Comparison of ENCODE assay signal across 8 mouse cellular contexts in genomic region chr2:105127531-105128480, GRCm38 (mm10). TPM values are rescaled to one million over a fixed set of nuclear protein-coding genes. Genes with fewer than 3 reads are reported as not detected.
DNase-seq lines count a peak whose midpoint lies in the region; ATAC-seq lines count a peak whose summit lies in the region.
"Had no signal": no experiment of that assay in that cellular context is flagged by ENCODE, and none has a peak within 500 bp of the region (broad histone marks: within the 10 kb centered on the region; RNA-seq: fewer than 3 reads in every experiment).

No protein-coding gene starts in this region.

- under 1% methylated on average over 52 of the region's 52 CpGs for WGBS in neural tube, embryonic 11.5 days
- WGBS in forebrain, embryonic 11.5 days = under 1% methylated on average over 52 of the region's 52 CpGs
- under 1% methylated on average over 52 of the region's 52 CpGs for WGBS in limb, embryonic 10.5 days
- WGBS in stomach, embryonic 16.5 days = 1% methylated on average over 52 of the region's 52 CpGs

- H3K4me3 ChIP-seq in neural tube, embryonic 11.5 days (ENCODE audit: low read depth, low read length) = no peak overlapping the region; the same call in 1 of the 2 replicates
- H3K4me3 ChIP-seq in forebrain, embryonic 11.5 days (ENCODE audit: low read depth, low read length) = no peak overlapping the region
- peak overlapping the region; percentile 44 for H3K4me3 ChIP-seq in limb, embryonic 10.5 days
- H3K4me3 ChIP-seq in stomach, embryonic 16.5 days (replicated peaks; ENCODE audit: low read length) = peak overlapping the region; percentile 43

- no peak overlapping the region for H3K4me2 ChIP-seq in neural tube, embryonic 11.5 days (ENCODE audit: low read depth)
- no peak overlapping the region; the same call in 1 of the 2 replicates for H3K4me2 ChIP-seq in forebrain, embryonic 11.5 days (ENCODE audit: low read depth, low read length, severe bottlenecking)
- H3K4me2 ChIP-seq in stomach, embryonic 16.5 days (ENCODE audit: low read depth, low read length) = peak overlapping the region; percentile 51; the same call in 1 of the 2 replicates

- no peak overlapping the region for H3K27ac ChIP-seq in neural tube, embryonic 11.5 days (ENCODE audit: low read depth, low read length)
- H3K27ac ChIP-seq in forebrain, embryonic 11.5 days (ENCODE audit: low read depth, low read length) = no peak overlapping the region
- H3K27ac ChIP-seq in limb, embryonic 10.5 days = peak overlapping the region; percentile 66; the same call in 1 of the 2 replicates
- H3K27ac ChIP-seq in stomach, embryonic 16.5 days (ENCODE audit: low read length) = no peak overlapping the region; the same call in 1 of the 2 replicates

- peaks cover 96% of the 10 kb centered on the region for H3K27me3 ChIP-seq in neural tube, embryonic 11.5 days (ENCODE audit: control insufficient read depth, insufficient read depth, low read length)
- H3K27me3 ChIP-seq in forebrain, embryonic 11.5 days (ENCODE audit: control insufficient read depth, insufficient read depth, low read length) = peaks cover 96% of the 10 kb centered on the region
- peaks cover 100% of the 10 kb centered on the region for H3K27me3 ChIP-seq in limb, embryonic 10.5 days (ENCODE audit: low read depth, poor library complexity, severe bottlenecking)
- H3K27me3 ChIP-seq in stomach, embryonic 16.5 days (ENCODE audit: control insufficient read depth, insufficient read depth, low read length) = peaks cover 96% of the 10 kb centered on the region

- ATAC-seq in neural tube, embryonic 11.5 days (ENCODE audit: insufficient read depth, low FRiP score, low TSS enrichment) = no peak
- ATAC-seq in forebrain, embryonic 11.5 days (replicated peaks; ENCODE audit: low FRiP score) = no peak
- ATAC-seq in stomach, embryonic 16.5 days (ENCODE audit: insufficient read depth, low FRiP score) = no peak

- peak; percentile 55 for DNase-seq in neural tube, embryonic 11.5 days (ENCODE audit: low spot score)
- no peak for DNase-seq in neural tube, embryonic 10.5 days (ENCODE audit: extremely low spot score, low spot score)
- DNase-seq in forebrain, embryonic 11.5 days (ENCODE audit: low spot score) = peak; percentile 62
- peak; percentile 68 for DNase-seq in limb, embryonic 10.5 days (ENCODE audit: low spot score)
- DNase-seq in frontal cortex, postnatal 14 days (ENCODE audit: low spot score in 2 of 2) = no peak
- DNase-seq in thymus, postnatal 14 days = no peak
- DNase-seq: layer of hippocampus, postnatal 36 days had no signal

- H3K9me3 ChIP-seq in neural tube, embryonic 11.5 days (ENCODE audit: control insufficient read depth, low read length) = no peaks in the 10 kb centered on the region
- no peaks in the 10 kb centered on the region for H3K9me3 ChIP-seq in forebrain, embryonic 11.5 days (ENCODE audit: control insufficient read depth, low read length)
- H3K9me3 ChIP-seq in limb, embryonic 10.5 days (replicated peaks) = no peaks in the 10 kb centered on the region
- no peaks in the 10 kb centered on the region for H3K9me3 ChIP-seq in stomach, embryonic 16.5 days (replicated peaks; ENCODE audit: control insufficient read depth, low read length)

- H3K9ac ChIP-seq in neural tube, embryonic 11.5 days (ENCODE audit: low read length) = no peak overlapping the region
- H3K9ac ChIP-seq in forebrain, embryonic 11.5 days (ENCODE audit: low read length) = no peak overlapping the region
- H3K9ac ChIP-seq in stomach, embryonic 16.5 days (ENCODE audit: low read length) = peak overlapping the region; percentile 54

- peaks cover 5% of the 10 kb centered on the region for H3K4me1 ChIP-seq in neural tube, embryonic 11.5 days (ENCODE audit: control insufficient read depth, insufficient read depth, low read length)
- peaks cover 12% of the 10 kb centered on the region for H3K4me1 ChIP-seq in forebrain, embryonic 11.5 days (replicated peaks; ENCODE audit: control insufficient read depth, insufficient read depth, low read length)
- peaks cover 53% of the 10 kb centered on the region for H3K4me1 ChIP-seq in limb, embryonic 10.5 days
- peaks cover 18% of the 10 kb centered on the region for H3K4me1 ChIP-seq in stomach, embryonic 16.5 days (ENCODE audit: control insufficient read depth, insufficient read depth, low read length)

- no peaks in the 10 kb centered on the region for H3K36me3 ChIP-seq in neural tube, embryonic 11.5 days (ENCODE audit: control insufficient read depth, insufficient read depth, low read length)
- no peaks in the 10 kb centered on the region for H3K36me3 ChIP-seq in forebrain, embryonic 11.5 days (ENCODE audit: control insufficient read depth, insufficient read depth, low read length)
- no peaks in the 10 kb centered on the region for H3K36me3 ChIP-seq in limb, embryonic 10.5 days
- H3K36me3 ChIP-seq in stomach, embryonic 16.5 days (ENCODE audit: control insufficient read depth, insufficient read depth, low read length) = no peaks in the 10 kb centered on the region

RNA-seq across cellular contexts. Expression of gene Wt1, which starts 1.5 kb away (rescaled TPM):
- polyA plus RNA-seq in neural tube, embryonic 11.5 days (2014; fragmentation: Nextera tagmentation; extraction: Ambion mirVana) = 1.3 and 3.3 TPM in 2 replicates
- 0.11 and 0.15 TPM in 2 replicates for polyA plus RNA-seq in forebrain, embryonic 11.5 days (2014; fragmentation: Nextera tagmentation; extraction: Ambion mirVana)
- 5.6 and 6.6 TPM in 2 replicates for polyA plus RNA-seq in limb, embryonic 10.5 days (2016; fragmentation: Nextera tagmentation; extraction: Ambion mirVana)
- polyA plus RNA-seq in stomach, embryonic 16.5 days (2015; fragmentation: Nextera tagmentation; extraction: Ambion mirVana) = 13.2 and 18.3 TPM in 2 replicates

RNA-seq across cellular contexts. Expression of gene Gm11060, which starts 36.0 kb away (rescaled TPM):
- polyA plus RNA-seq in neural tube, embryonic 11.5 days (2014; fragmentation: Nextera tagmentation; extraction: Ambion mirVana) = not detected in 2 replicates
- not detected in 2 replicates for polyA plus RNA-seq in forebrain, embryonic 11.5 days (2014; fragmentation: Nextera tagmentation; extraction: Ambion mirVana)
- not detected in 2 replicates for polyA plus RNA-seq in limb, embryonic 10.5 days (2016; fragmentation: Nextera tagmentation; extraction: Ambion mirVana)
- polyA plus RNA-seq in stomach, embryonic 16.5 days (2015; fragmentation: Nextera tagmentation; extraction: Ambion mirVana) = not detected in 2 replicates

Comparison
In these comparisons a context has a peak if more than half of its experiments do, and no peak if none do; other contexts are left out.
1. DNase-seq: peak in neural tube, embryonic 11.5 days (single experiment), forebrain, embryonic 11.5 days (single experiment) and limb, embryonic 10.5 days (single experiment); none in neural tube, embryonic 10.5 days (single experiment), frontal cortex, postnatal 14 days (0 of 2) and thymus, postnatal 14 days (single experiment).
2. H3K4me3 ChIP-seq: peak in limb, embryonic 10.5 days (single experiment) and stomach, embryonic 16.5 days (single experiment); none in neural tube, embryonic 11.5 days (single experiment) and forebrain, embryonic 11.5 days (single experiment).